Mouse (Mus musculus) embryonic fibroblast, embryonic 13.5 days (primary cell): ENCODE measurements around the gene Cpeb1. TPM values are rescaled to one million over a fixed set of nuclear protein-coding genes. Genes with fewer than 3 reads are reported as not detected.

Experiments
- H3K27ac ChIP-seq: 2 replicates; pipeline ENCODE4 v1.5.1; 2012; ENCODE audit warnings: low read length, control low read depth, inconsistent platforms; ENCODE audit not compliant: insufficient read depth
- H3K4me1 ChIP-seq: 2 replicates; pipeline ENCODE4 v1.6.1; 2011; ENCODE audit warnings: low read length; ENCODE audit not compliant: control insufficient read depth, insufficient read depth
- H3K4me3 ChIP-seq: 2 replicates; pipeline ENCODE4 v1.5.1; 2011; ENCODE audit warnings: mild to moderate bottlenecking, control low read depth, low read length; ENCODE audit not compliant: insufficient read depth
- CTCF ChIP-seq: IDR thresholded peaks from 2 replicates; pipeline ENCODE4 v1.5.1; 2011; ENCODE audit warnings: mild to moderate bottlenecking, control low read depth, low read length, moderate library complexity, borderline replicate concordance; ENCODE audit not compliant: insufficient read depth
- POLR2A ChIP-seq: IDR thresholded peaks from 2 replicates; pipeline ENCODE4 v1.6.1; 2011; ENCODE audit warnings: low read depth, mild to moderate bottlenecking, control low read depth, low read length, moderate library complexity
- polyA plus RNA-seq: library from polyadenylated mRNA; stranded (reverse); fragments of >200 nt; gene quantifications from 2 replicates; pipeline ENCODE4 v1.2.4, GENCODE M21; 2011; ENCODE audit warnings: low read depth; ENCODE audit not compliant: missing spikeins, insufficient read length

The Cpeb1 gene
- polyA plus RNA-seq, 1 experiment, result 37.4 TPM

DNA sequence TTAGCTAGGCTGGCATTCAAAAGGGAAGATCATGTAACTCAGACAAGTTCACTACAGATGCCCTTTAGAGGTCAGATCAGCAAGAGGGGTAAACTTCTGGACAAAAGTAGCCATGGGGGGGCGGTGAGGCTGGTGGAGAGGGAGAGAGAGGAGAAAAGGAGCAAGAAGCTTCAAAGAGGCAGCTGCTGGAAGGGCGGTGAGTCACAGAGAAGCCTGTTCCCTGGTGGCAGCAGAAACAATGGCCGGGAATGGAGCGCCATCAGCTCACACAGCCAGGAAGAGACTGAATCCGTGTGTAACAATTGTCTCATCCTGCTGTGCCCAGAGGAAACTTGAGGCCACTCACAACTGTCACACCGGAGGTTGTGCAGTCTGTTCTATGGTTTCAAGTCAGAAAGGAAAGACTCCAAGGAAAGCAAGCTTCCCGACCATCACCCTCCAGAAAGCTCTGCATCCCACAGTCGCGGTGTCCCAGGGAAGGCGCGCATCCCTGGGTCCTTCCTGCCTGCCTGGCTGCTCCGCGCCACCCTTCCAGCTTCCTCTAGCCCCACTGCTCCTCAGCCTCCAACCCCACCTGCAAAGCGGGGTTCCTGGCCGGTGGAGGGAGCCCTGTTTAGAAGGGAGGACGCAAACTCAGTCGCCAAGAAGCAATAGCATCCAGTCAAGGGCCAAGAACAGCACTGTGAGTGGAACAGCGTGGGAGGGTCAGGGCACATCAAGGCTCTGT lies 119.4 kb downstream of the Cpeb1 start:
- TF ChIP-seq POLR2A (no peak), CTCF (no peak)
- no peak overlapping the region for H3K4me3 ChIP-seq
- no peak overlapping the region for H3K27ac ChIP-seq
- H3K4me1 ChIP-seq, result no peaks in the 10 kb centered on the region

DNA sequence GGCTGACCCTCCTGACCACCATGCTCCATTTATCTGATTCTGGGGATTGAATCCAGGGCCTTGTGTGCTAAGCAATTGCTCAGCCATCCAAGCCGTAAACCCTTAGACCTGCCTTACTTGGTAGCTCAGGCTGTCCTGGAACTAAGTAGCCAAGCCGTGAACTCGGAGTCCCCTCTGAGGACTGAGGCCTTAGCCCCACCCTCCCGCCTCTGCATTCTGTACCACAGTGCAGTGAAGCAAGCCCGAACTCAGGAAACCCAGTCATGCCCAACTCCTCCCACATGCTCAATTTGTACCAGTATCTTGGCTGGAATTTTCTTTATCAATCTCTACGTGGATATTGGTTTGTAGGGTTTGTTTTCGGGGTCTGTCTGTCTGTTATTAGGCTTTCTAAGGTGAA lies 123.4 kb downstream of the Cpeb1 start:
- Histone ChIP-seq H3K4me3 (no peak overlapping the region), H3K4me1 (no peaks in the 10 kb centered on the region), H3K27ac (no peak overlapping the region)
- TF ChIP-seq POLR2A (no peak), CTCF (no peak)

DNA sequence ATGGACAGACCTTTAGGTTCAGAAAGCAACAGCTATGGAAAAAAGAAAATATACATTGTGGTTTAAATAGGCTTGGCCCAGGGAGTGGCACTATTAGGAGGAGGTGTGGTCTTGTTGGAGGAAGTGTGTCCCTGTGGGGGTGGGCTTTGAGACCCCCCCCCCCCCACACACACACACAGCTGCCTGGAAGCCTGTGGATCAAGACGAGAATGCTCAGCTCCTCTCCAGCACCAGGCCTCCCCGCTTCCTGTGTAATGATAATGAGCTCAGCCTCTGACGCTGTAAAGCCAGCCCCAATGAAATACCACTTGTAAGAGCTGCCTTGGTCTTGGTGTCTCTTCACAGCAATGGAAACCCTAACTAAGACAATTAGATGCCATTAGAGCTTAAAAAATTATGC lies 124.5 kb downstream of the Cpeb1 start:
- H3K4me1 ChIP-seq, result no peaks in the 10 kb centered on the region
- no peak overlapping the region for H3K27ac ChIP-seq
- no peak overlapping the region for H3K4me3 ChIP-seq
- TF ChIP-seq POLR2A (no peak), CTCF (no peak)

DNA sequence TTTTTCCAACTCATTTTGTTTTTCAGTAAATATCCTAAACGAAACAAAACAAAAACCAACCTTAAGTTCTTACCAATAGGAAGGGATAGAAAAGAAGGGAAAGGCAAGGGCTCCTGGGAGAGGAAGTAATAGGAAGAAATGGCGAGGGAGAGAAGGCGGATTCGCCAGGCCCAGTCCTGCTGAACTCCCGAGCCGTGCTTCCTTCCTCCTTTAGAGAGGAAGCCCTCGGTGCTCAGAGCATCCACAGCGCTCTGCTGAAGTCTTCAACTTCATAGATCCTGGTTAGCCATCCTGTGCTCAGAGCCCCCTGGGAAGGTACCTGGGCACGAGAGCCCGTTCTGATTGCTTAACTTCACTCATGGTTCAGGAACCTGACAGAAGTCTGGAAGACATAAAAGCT lies 127.6 kb downstream of the Cpeb1 start:
- no peak for TF ChIP-seq POLR2A
- TF ChIP-seq CTCF, result no peak
- no peak overlapping the region for H3K27ac ChIP-seq
- no peak overlapping the region for H3K4me3 ChIP-seq
- no peaks in the 10 kb centered on the region for H3K4me1 ChIP-seq

DNA sequence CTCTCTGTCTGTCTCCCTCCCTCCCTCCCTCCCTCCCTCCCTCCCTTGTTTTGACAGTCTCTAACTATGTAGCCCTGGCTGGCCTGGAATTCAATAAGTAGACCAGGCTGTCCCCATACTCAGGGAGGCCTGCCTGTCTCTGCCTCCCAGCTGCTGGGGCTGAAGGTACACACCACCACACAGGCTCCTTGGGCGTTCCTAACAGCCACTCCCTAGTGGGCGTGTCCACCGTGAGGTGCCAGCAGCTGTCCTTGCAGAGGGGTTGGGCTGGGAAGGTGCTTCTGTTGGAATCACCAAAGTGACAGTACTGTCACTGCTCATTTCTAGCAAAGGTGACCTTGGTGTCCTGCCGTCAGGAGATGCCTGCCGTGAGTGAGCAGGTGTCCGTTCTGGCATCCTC lies 128.4 kb downstream of the Cpeb1 start:
- Histone ChIP-seq H3K27ac (no peak overlapping the region), H3K4me1 (no peaks in the 10 kb centered on the region), H3K4me3 (no peak overlapping the region)
- TF ChIP-seq CTCF, result no peak
- TF ChIP-seq POLR2A, result no peak

DNA sequence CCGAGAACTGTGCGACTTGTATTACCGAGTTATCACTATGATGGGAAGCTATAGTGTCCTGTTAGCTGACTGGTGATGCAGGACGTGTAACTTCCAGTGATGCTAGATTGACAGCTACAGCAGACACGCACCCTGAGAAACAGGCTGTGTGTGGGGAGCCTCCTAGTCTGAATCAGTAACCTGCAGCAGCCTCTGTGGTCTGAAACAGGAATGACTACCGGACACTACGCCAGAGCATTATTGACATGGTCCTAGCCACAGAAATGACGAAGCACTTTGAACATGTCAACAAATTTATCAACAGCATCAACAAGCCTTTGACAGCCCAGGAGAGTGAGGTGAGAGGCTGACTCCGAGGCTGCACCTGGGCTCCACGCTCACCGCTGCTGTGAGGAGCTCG lies 129.2 kb downstream of the Cpeb1 start:
- TF ChIP-seq POLR2A (no peak), CTCF (no peak)
- H3K4me1 ChIP-seq, result no peaks in the 10 kb centered on the region
- H3K4me3 ChIP-seq, result no peak overlapping the region
- H3K27ac ChIP-seq, result no peak overlapping the region

DNA sequence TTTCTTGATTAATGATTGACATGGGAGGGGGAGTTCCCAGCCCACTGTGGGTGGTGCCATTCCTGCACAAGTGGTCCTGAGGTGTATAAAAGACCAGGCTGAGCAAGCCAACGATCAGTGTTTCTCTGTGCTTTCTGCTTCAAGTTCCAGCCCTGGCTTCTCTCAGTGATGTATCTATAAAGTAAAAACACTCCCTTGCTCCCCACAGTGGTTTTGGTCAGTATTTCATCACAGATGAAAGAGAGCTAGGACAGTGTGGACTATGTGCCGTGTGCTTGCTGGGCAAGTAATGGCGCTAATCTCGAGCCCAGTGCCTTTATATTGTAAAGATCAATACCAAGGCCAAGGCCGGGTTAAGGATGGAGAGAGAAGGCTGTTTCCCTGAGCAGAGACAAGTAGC lies 133.5 kb downstream of the Cpeb1 start:
- TF ChIP-seq POLR2A, result no peak
- no peak for TF ChIP-seq CTCF
- H3K4me1 ChIP-seq, result peaks cover 4% of the 10 kb centered on the region; the same call in 1 of the 2 replicates
- no peak overlapping the region for H3K27ac ChIP-seq
- H3K4me3 ChIP-seq, result no peak overlapping the region

DNA sequence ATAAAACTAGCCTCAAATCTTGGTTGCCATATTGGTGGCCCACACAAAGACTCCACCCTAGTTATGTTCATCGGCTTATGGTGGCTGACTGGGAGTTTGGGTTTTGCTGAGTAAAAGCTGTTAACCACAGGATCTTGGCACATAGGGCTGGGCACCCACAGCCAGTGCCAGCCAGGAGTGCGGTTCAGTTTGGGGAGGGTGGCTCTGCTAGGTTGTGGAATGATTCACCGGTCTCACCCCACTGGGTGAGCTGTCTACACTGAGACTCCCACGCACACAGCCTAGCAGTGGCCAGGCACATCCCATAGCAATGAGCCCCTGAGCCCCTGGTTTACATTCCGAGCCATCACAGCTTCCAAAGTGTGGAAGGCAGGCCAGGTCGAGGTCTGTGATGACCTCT lies 135.5 kb downstream of the Cpeb1 start:
- Histone ChIP-seq H3K27ac (no peak overlapping the region), H3K4me3 (no peak overlapping the region)

DNA sequence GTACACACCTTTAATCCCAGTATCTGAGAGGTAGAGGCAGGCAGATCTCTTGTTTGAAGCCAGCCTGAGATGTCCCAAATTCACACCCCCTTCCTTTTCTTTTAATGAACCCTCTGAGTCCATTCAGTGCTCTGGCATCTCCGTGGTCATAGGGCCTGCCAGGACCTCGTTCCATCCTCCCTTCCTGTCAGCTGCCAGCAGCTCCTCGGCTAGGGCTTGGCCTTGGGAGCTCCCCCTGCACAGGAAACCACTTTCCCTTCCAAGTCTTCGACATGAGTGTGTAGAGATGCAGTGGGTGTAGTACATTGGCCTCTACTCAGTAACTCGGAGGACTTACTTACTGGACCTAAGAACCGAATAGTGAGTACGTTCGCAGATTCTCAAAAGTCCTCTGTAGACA lies 139.7 kb downstream of the Cpeb1 start:
- Histone ChIP-seq H3K4me1 (peaks cover 4% of the 10 kb centered on the region; the same call in 1 of the 2 replicates), H3K27ac (no peak overlapping the region), H3K4me3 (no peak overlapping the region)
- TF ChIP-seq POLR2A, result no peak
- no peak for TF ChIP-seq CTCF

More for the DNA sequence above, 135.5 kb downstream of the Cpeb1 start:
- H3K4me1 ChIP-seq, result peaks cover 4% of the 10 kb centered on the region; the same call in 1 of the 2 replicates
- TF ChIP-seq POLR2A (no peak), CTCF (no peak)

DNA sequence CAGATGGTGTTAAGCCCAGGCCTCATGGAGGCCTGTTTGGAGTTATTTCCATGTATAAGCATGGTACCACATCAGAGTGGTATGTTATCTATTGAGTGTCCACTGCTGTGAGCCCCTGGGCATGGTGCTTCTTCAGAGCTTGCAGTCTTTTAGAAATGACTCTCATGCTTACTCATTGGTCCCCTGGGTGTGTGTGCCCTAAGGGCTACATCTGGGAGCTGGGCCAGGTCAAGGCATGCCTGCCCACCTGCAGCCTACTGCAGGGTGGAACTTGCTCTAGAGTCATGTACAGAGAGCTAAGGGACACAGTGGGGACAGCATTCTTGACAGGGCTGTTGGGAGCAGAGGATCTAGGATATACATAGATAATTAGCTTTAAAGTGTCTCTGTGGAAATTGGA lies 143.7 kb downstream of the Cpeb1 start:
- H3K4me3 ChIP-seq, result no peak overlapping the region
- no peak overlapping the region for H3K27ac ChIP-seq
- H3K4me1 ChIP-seq, result no peaks in the 10 kb centered on the region
- TF ChIP-seq POLR2A, result no peak
- no peak for TF ChIP-seq CTCF

DNA sequence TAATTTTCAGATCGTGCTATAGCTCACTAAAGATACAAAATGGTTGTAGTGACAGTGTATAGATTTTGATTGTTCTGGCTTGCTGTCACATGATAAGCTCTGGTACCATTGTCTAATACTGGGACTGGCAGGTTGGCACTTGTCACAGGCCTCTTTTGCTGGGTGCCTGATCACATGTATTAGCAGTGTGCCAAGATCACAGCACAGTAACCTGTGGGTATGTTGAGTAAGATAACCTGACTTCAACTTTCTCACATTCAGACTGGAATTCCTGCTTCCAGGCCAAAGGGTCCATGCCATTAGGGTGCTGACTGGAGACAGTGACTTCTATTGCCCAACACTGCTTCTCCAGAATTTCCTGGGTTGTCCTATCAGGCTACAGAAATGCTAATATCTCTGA lies 144.1 kb downstream of the Cpeb1 start:
- no peaks in the 10 kb centered on the region for H3K4me1 ChIP-seq
- H3K27ac ChIP-seq, result no peak overlapping the region
- no peak overlapping the region for H3K4me3 ChIP-seq
- no peak for TF ChIP-seq CTCF
- no peak for TF ChIP-seq POLR2A

DNA sequence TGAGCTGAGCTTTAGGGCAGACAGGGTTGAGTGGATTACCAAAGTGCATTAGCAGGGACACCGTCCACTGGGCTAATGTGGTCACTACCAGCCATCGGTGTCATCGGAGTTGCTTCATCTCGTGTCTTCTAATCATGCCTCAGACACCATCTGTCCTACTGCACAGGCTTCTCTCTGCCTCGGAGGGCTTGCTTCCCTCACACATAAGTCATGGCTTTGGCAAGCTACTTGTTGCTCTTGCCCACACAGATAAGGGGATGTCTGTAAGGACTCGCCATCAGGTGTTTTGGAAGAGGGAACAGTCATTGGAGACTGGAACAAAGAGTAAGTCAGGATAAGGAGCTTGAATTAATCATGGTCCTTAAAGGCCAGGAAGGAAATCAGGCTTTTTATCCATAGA lies 146.0 kb downstream of the Cpeb1 start:
- H3K27ac ChIP-seq, result no peak overlapping the region

More for the DNA sequence above, 146.0 kb downstream of the Cpeb1 start:
- H3K4me1 ChIP-seq, result no peaks in the 10 kb centered on the region
- no peak overlapping the region for H3K4me3 ChIP-seq
- TF ChIP-seq POLR2A (no peak), CTCF (no peak)
